Mouse (Mus musculus) midbrain, embryonic 11.5 days (tissue): ENCODE data around the gene Pbx1. TPM values are rescaled to one million over a fixed set of nuclear protein-coding genes. Genes with fewer than 3 reads are reported as not detected.

ENCODE experiments used
- ATAC-seq: fragments of 200-750 bp; cut with Nextera tagmentation; 2 replicates; pipeline ENCODE4 v1.8.0; 2017; ENCODE audit warnings: moderate TSS enrichment, moderate library complexity; ENCODE audit not compliant: low FRiP score
- DNase-seq: peaks from one replicate; pipeline ENCODE4 v3.0.0; 2015; ENCODE audit warnings: low spot score; ENCODE audit errors: missing footprints
- H3K27ac ChIP-seq: fragments of 300-500 bp; sonication (generic); 2 replicates; pipeline ENCODE4 v1.5.1; 2014; ENCODE audit warnings: low read depth, low read length
- H3K27me3 ChIP-seq: fragments of 300-500 bp; sonication (generic); 2 replicates; pipeline ENCODE4 v1.6.1; 2014; ENCODE audit warnings: mild to moderate bottlenecking, low read length, moderate library complexity, mixed read lengths; ENCODE audit not compliant: control insufficient read depth, insufficient read depth
- H3K36me3 ChIP-seq: fragments of 300-500 bp; sonication (generic); 2 replicates; pipeline ENCODE4 v1.6.1; 2014; ENCODE audit warnings: mild to moderate bottlenecking, low read length, moderate library complexity, mixed read lengths; ENCODE audit not compliant: control insufficient read depth, insufficient read depth
- H3K4me1 ChIP-seq: fragments of 300-500 bp; sonication (generic); 2 replicates; pipeline ENCODE4 v1.6.1; 2014; ENCODE audit warnings: low read length; ENCODE audit not compliant: control insufficient read depth, insufficient read depth
- H3K4me2 ChIP-seq: fragments of 300-500 bp; sonication (generic); 2 replicates; pipeline ENCODE4 v1.6.1; 2014; ENCODE audit warnings: mild to moderate bottlenecking, moderate library complexity
- H3K4me3 ChIP-seq: fragments of 300-500 bp; sonication (generic); 2 replicates; pipeline ENCODE4 v1.5.1; 2014; ENCODE audit warnings: low read depth, low read length
- H3K9ac ChIP-seq: fragments of 300-500 bp; sonication (generic); 2 replicates; pipeline ENCODE4 v1.6.1; 2014; ENCODE audit warnings: low read length
- H3K9me3 ChIP-seq: fragments of 300-500 bp; sonication (generic); 2 replicates; pipeline ENCODE4 v1.6.1; 2016; ENCODE audit warnings: low read length; ENCODE audit not compliant: control insufficient read depth
- WGBS: fragments of 180-500 bp; shearing (Covaris S2); extraction: QIAGEN DNeasy Blood & Tissue Kit; methylation state at CpG from one replicate; pipeline ENCODE4 v1.1.7; 2014; 5-methylcytosine and 5-hydroxymethylcytosine counted together
- polyA plus RNA-seq: library from polyadenylated mRNA; unstranded; fragments of >200 nt; fragmentation: Nextera tagmentation; extraction: Ambion mirVana; gene quantifications from 2 replicates; pipeline ENCODE4 v1.2.1, GENCODE M21; 2014

Pbx1 gene
- polyA plus RNA-seq, 1 experiment from 2014 or later = 49.3 TPM

DNA sequence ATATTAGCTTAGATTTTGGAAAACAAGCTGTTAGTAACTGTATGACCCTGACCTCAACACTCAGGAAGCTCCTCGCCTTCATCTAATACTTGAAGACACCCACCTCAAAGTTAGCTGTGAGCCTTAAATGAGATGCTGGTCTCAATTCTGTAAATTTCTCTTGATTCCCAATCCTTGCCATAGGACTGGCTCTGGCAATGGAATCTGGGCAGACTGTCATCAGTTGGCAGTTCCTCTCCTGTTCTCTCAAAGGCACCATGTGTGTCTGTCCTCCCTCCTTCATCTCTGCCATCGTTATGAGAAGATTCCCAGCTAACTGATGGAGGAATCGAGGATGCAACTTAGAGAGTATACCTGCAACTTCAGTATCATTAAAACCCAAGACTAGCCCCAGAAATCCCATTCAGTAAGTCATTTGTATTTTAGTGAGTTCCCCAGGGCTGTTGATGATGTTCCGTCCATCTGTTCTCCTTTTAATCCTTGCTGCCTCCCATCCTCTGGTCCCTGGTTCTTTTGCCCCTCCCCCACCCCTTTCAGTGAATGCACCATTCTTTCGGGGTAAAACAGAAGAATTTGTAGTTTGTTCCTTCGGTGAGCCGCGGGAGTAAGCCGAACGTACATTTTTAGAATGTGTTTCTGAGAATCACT is 353.2 kb downstream of the Pbx1 start:
- Histone ChIP-seq H3K4me3 (no peak overlapping the region), H3K9me3 (no peaks in the 10 kb centered on the region), H3K36me3 (no peaks in the 10 kb centered on the region), H3K4me2 (no peak overlapping the region), H3K9ac (no peak overlapping the region), H3K27ac (no peak overlapping the region), H3K4me1 (no peaks in the 10 kb centered on the region), H3K27me3 (no peaks in the 10 kb centered on the region)
- 75% methylated on average over 10 of the region's 10 CpGs for WGBS
- no peak for DNase-seq
- ATAC-seq = no peak

DNA sequence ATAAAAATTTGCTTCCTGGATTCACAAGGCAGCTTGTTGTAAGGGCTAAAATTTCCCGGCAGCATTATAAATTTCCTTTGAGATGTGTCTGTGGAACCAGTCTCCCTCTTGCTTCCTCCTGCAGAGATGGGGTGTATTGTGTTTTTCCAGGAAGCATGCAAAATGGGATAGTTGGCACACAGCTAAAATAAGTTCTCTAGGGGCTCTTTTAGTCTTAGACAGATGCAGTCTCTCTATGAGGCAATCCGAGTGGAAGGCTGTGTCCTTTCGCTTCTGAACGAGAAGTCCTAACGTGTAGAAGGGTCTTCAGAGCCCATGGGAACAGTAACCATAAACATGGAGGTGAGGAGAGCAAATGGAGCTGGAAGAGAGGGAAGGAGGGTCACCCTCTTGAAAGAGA is 360.1 kb downstream of the Pbx1 start:
- Histone ChIP-seq H3K4me3 (no peak overlapping the region), H3K4me2 (no peak overlapping the region), H3K36me3 (no peaks in the 10 kb centered on the region), H3K9ac (no peak overlapping the region), H3K4me1 (no peaks in the 10 kb centered on the region), H3K27me3 (no peaks in the 10 kb centered on the region), H3K27ac (no peak overlapping the region), H3K9me3 (no peaks in the 10 kb centered on the region)
- ATAC-seq = no peak
- no peak for DNase-seq
- 84% methylated on average over 5 of the region's 5 CpGs for WGBS

DNA sequence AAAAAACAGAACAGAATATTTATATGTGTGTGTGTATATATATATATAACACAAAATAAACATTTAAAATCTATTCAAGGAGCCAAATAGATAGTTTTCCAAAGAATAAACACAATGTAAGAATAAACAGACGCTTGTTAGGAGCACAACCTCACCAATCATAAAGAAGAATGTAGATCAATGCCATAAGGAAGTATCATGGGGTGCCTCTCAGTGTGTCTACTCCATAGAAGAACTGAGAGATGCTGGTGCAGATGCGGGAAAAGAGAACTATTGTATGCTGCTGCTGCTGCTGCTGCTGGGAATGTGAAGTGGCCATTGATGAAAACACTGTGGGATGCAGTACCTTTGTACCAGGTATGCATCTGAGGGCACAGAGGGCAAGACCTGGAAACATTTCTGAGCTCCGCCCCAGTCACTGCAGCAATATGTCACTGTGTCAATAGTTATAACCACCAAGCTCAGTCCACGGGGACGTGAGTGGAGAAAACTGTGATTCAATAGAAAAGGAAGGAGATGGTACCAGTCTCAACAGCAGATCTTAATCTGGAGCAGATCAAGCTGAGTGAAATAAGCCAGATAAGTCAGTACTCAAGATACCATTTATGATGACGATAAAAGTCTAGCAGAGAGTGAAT is 361.7 kb downstream of the Pbx1 start:
- Histone ChIP-seq H3K4me3 (no peak overlapping the region), H3K4me2 (no peak overlapping the region), H3K9me3 (no peaks in the 10 kb centered on the region), H3K4me1 (no peaks in the 10 kb centered on the region), H3K27ac (no peak overlapping the region), H3K36me3 (no peaks in the 10 kb centered on the region), H3K27me3 (no peaks in the 10 kb centered on the region), H3K9ac (no peak overlapping the region)
- WGBS = 91% methylated on average over 6 of the region's 6 CpGs
- no peak for ATAC-seq
- DNase-seq = peak; percentile 65

DNA sequence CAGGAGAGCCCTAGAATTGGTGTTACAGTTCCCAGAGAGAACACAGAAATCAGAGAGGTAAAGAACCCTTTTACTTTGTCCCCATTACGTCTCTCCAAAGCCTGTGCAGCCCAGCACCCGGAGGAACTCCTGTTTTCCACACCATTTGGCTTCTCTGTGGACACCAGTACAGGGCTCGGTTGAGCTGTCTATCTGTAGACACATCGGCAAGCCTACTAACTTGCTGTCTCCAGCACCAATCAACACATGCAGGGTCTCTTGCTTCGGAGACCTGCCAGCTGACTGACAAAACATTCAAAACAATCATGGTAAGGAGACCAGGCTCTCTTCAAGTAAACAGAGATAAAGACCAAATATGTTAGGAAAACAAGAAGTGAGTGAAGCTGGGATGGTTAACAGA is 362.3 kb downstream of the Pbx1 start:
- Histone ChIP-seq H3K4me2 (no peak overlapping the region), H3K9me3 (no peaks in the 10 kb centered on the region), H3K9ac (no peak overlapping the region), H3K36me3 (no peaks in the 10 kb centered on the region), H3K27ac (no peak overlapping the region), H3K4me1 (no peaks in the 10 kb centered on the region), H3K27me3 (no peaks in the 10 kb centered on the region), H3K4me3 (no peak overlapping the region)
- 79% methylated on average over 5 of the region's 5 CpGs for WGBS
- no peak for DNase-seq
- no peak for ATAC-seq
